Mouse (Mus musculus) MEL (cell line): ENCODE measurements around the gene Nop53. TPM values are rescaled to one million over a fixed set of nuclear protein-coding genes. Genes with fewer than 3 reads are reported as not detected.

Experiments used
- DNase-seq: peaks from one replicate; pipeline ENCODE4 v3.0.0; 2011; ENCODE audit warnings: low read depth, low spot score
- H3K27ac ChIP-seq: 2 replicates; pipeline ENCODE4 v1.5.1; 2012; ENCODE audit warnings: low read depth, mild to moderate bottlenecking, control low read depth, low read length, moderate library complexity; ENCODE audit not compliant: control insufficient read depth
- H3K27me3 ChIP-seq, 2 experiments: fragments of 150-350 bp in 1 of 2; sonication (generic) in 1 of 2; 2 replicates each; pipeline ENCODE4 v1.6.1; 2012; ENCODE audit warnings: low read length in 2 of 2, mild to moderate bottlenecking in 2 of 2, improper control_type of control experiment in 1 of 2, moderate library complexity in 1 of 2; ENCODE audit not compliant: insufficient read depth in 2 of 2, control insufficient read depth in 1 of 2
- H3K36me3 ChIP-seq, 2 experiments: 2 replicates each; pipeline ENCODE4 v1.6.1; 2012 to 2014; ENCODE audit warnings: low read length in 2 of 2, improper control_type of control experiment in 1 of 2, inconsistent platforms in 1 of 2, mild to moderate bottlenecking in 1 of 2; ENCODE audit not compliant: insufficient read depth in 2 of 2, control insufficient read depth in 1 of 2
- H3K4me1 ChIP-seq, 2 experiments: fragments of 150-350 bp in 1 of 2; sonication (generic) in 1 of 2; 2 replicates each; pipeline ENCODE4 v1.6.1; 2012; ENCODE audit warnings: low read length in 2 of 2, improper control_type of control experiment in 1 of 2, mild to moderate bottlenecking in 1 of 2; ENCODE audit not compliant: insufficient read depth in 2 of 2, control insufficient read depth in 1 of 2
- H3K4me3 ChIP-seq, 2 experiments: fragments of 150-350 bp in 1 of 2; sonication (generic) in 1 of 2; 2 replicates each; pipeline ENCODE4 v1.5.1; 2012; ENCODE audit warnings: low read depth in 2 of 2, low read length in 2 of 2, mild to moderate bottlenecking in 2 of 2, moderate library complexity in 2 of 2, control low read depth in 1 of 2, improper control_type of control experiment in 1 of 2; ENCODE audit not compliant: control insufficient read depth in 1 of 2, insufficient read depth in 1 of 2
- H3K79me2 ChIP-seq: 2 replicates; pipeline ENCODE4 v1.6.1; 2012; ENCODE audit warnings: mild to moderate bottlenecking, low read length, moderate library complexity; ENCODE audit not compliant: control insufficient read depth, poor library complexity, insufficient read depth
- H3K9ac ChIP-seq: 2 replicates; pipeline ENCODE4 v1.6.1; 2012; ENCODE audit warnings: low read depth, mild to moderate bottlenecking, control low read depth, low read length, moderate library complexity; ENCODE audit not compliant: control insufficient read depth, poor library complexity, severe bottlenecking
- H3K9me3 ChIP-seq: fragments of 150-350 bp; sonication (generic); replicated peaks from 2 replicates; pipeline ENCODE4 v1.6.1; 2012; ENCODE audit warnings: mild to moderate bottlenecking, low read length, improper control_type of control experiment, moderate library complexity; ENCODE audit not compliant: insufficient read depth
- CHD1 ChIP-seq: IDR thresholded peaks from 2 replicates; pipeline ENCODE4 v1.6.1; 2012; ENCODE audit warnings: low read depth, mild to moderate bottlenecking, inconsistent platforms, low read length, improper control_type of control experiment
- CHD2 ChIP-seq: IDR thresholded peaks from 2 replicates; pipeline ENCODE4 v1.6.1; 2011; ENCODE audit warnings: low read length, improper control_type of control experiment
- CTCF ChIP-seq, 3 experiments: IDR thresholded peaks in 2 of 3; conservative IDR thresholded peaks in 1 of 3; 2 replicates each; pipeline ENCODE4 v1.5.1; 2011 to 2012; ENCODE audit warnings: low read length in 3 of 3, low read depth in 2 of 3, mild to moderate bottlenecking in 2 of 3, improper control_type of control experiment in 1 of 3, inconsistent platforms in 1 of 3, mixed read lengths in 1 of 3, moderate library complexity in 1 of 3; ENCODE audit not compliant: control insufficient read depth in 1 of 3, insufficient read depth in 1 of 3, poor library complexity in 1 of 3, severe bottlenecking in 1 of 3
- E2F4 ChIP-seq: IDR thresholded peaks from 2 replicates; pipeline ENCODE4 v1.6.1; 2011; ENCODE audit warnings: low read depth, low read length, improper control_type of control experiment, borderline replicate concordance
- ELF1 ChIP-seq: IDR thresholded peaks from 2 replicates; pipeline ENCODE4 v1.6.1; 2014; ENCODE audit warnings: low read depth, mild to moderate bottlenecking, inconsistent platforms, low read length, improper control_type of control experiment, moderate library complexity
- ETS1 ChIP-seq: IDR thresholded peaks from 2 replicates; pipeline ENCODE4 v1.6.1; 2012; ENCODE audit warnings: low read depth, mild to moderate bottlenecking, inconsistent platforms, low read length, improper control_type of control experiment, moderate library complexity
- GABPA ChIP-seq: IDR thresholded peaks from 2 replicates; pipeline ENCODE4 v1.6.1; 2012; ENCODE audit warnings: low read depth, mild to moderate bottlenecking, inconsistent platforms, low read length, improper control_type of control experiment, moderate library complexity
- GATA1 ChIP-seq: IDR thresholded peaks from 2 replicates; pipeline ENCODE4 v1.6.1; 2011; ENCODE audit warnings: low read depth, low read length, improper control_type of control experiment
- HCFC1 ChIP-seq: IDR thresholded peaks from 2 replicates; pipeline ENCODE4 v1.6.1; 2012; ENCODE audit warnings: low read depth, mild to moderate bottlenecking, inconsistent platforms, low read length, improper control_type of control experiment, moderate library complexity
- JUND ChIP-seq: IDR thresholded peaks from 2 replicates; pipeline ENCODE4 v1.6.1; 2011; ENCODE audit warnings: low read depth, mild to moderate bottlenecking, improper control_type of control experiment, low read length
- KAT2A ChIP-seq: conservative IDR thresholded peaks from 2 replicates; pipeline ENCODE4 v1.6.1; 2012; ENCODE audit warnings: low read depth, low read length, improper control_type of control experiment, inconsistent platforms
- MAFK ChIP-seq: IDR thresholded peaks from 2 replicates; pipeline ENCODE4 v1.6.1; 2011; ENCODE audit warnings: low read depth, mild to moderate bottlenecking, low read length, improper control_type of control experiment, borderline replicate concordance
- MAX ChIP-seq: IDR thresholded peaks from 2 replicates; pipeline ENCODE4 v1.6.1; 2011; ENCODE audit warnings: low read length, improper control_type of control experiment
- MAZ ChIP-seq: IDR thresholded peaks from 2 replicates; pipeline ENCODE4 v1.6.1; 2012; ENCODE audit warnings: low read depth, mild to moderate bottlenecking, inconsistent platforms, low read length, improper control_type of control experiment
- MEF2A ChIP-seq: IDR thresholded peaks from 2 replicates; pipeline ENCODE4 v1.6.1; 2014; ENCODE audit warnings: low read depth, mild to moderate bottlenecking, inconsistent platforms, low read length, improper control_type of control experiment; ENCODE audit not compliant: poor library complexity, insufficient replicate concordance, severe bottlenecking; ENCODE audit errors: extremely low read depth
- MXI1 ChIP-seq: IDR thresholded peaks from 2 replicates; pipeline ENCODE4 v1.6.1; 2011; ENCODE audit warnings: mild to moderate bottlenecking, low read depth, low read length, improper control_type of control experiment
- MYB ChIP-seq: IDR thresholded peaks from 2 replicates; pipeline ENCODE4 v1.6.1; 2011; ENCODE audit warnings: mild to moderate bottlenecking, low read depth, low read length, improper control_type of control experiment
- MYC ChIP-seq: IDR thresholded peaks from 2 replicates; pipeline ENCODE4 v1.6.1; 2011; ENCODE audit warnings: low read depth, mild to moderate bottlenecking, low read length, improper control_type of control experiment, moderate library complexity
- NELFE ChIP-seq: IDR thresholded peaks from 2 replicates; pipeline ENCODE4 v1.6.1; 2011; ENCODE audit warnings: low read depth, low read length, improper control_type of control experiment
- NRF1 ChIP-seq: IDR thresholded peaks from 2 replicates; pipeline ENCODE4 v1.6.1; 2014; ENCODE audit warnings: low read depth, mild to moderate bottlenecking, inconsistent platforms, low read length, improper control_type of control experiment, moderate library complexity; ENCODE audit not compliant: poor library complexity, insufficient read depth, severe bottlenecking
- POLR2A ChIP-seq, 2 experiments: IDR thresholded peaks; 2 replicates each; pipeline ENCODE4 v1.6.1; 2011 to 2012; ENCODE audit warnings: low read length in 2 of 2, mild to moderate bottlenecking in 2 of 2, control low read depth in 1 of 2, improper control_type of control experiment in 1 of 2, low read depth in 1 of 2, moderate library complexity in 1 of 2; ENCODE audit not compliant: control insufficient read depth in 1 of 2, insufficient read depth in 1 of 2, poor library complexity in 1 of 2
- RAD21 ChIP-seq: IDR thresholded peaks from 2 replicates; pipeline ENCODE4 v1.6.1; 2011; ENCODE audit warnings: mild to moderate bottlenecking, low read depth, low read length, improper control_type of control experiment
- RCOR1 ChIP-seq: IDR thresholded peaks from 2 replicates; pipeline ENCODE4 v1.6.1; 2012; ENCODE audit warnings: low read depth, mild to moderate bottlenecking, inconsistent platforms, low read length, improper control_type of control experiment
- SIN3A ChIP-seq: IDR thresholded peaks from 2 replicates; pipeline ENCODE4 v1.6.1; 2012; ENCODE audit warnings: low read length, improper control_type of control experiment, inconsistent platforms
- SMC3 ChIP-seq: IDR thresholded peaks from 2 replicates; pipeline ENCODE4 v1.6.1; 2011; ENCODE audit warnings: low read depth, low read length, improper control_type of control experiment
- TBP ChIP-seq: IDR thresholded peaks from 2 replicates; pipeline ENCODE4 v1.8.0; 2011; ENCODE audit warnings: low read depth, low read length, improper control_type of control experiment
- UBTF ChIP-seq: IDR thresholded peaks from 2 replicates; pipeline ENCODE4 v1.6.1; 2012; ENCODE audit warnings: low read depth, mild to moderate bottlenecking, inconsistent platforms, low read length, improper control_type of control experiment, moderate library complexity, borderline replicate concordance; ENCODE audit not compliant: insufficient read depth
- USF1 ChIP-seq: IDR thresholded peaks from 2 replicates; pipeline ENCODE4 v1.6.1; 2014; ENCODE audit warnings: low read depth, mild to moderate bottlenecking, inconsistent platforms, low read length, improper control_type of control experiment, moderate library complexity
- USF2 ChIP-seq, 2 experiments: IDR thresholded peaks; 2 replicates each; pipeline ENCODE4 v1.6.1; 2011 to 2012; ENCODE audit warnings: improper control_type of control experiment in 2 of 2, low read length in 2 of 2, borderline replicate concordance in 1 of 2, inconsistent platforms in 1 of 2, low read depth in 1 of 2, mild to moderate bottlenecking in 1 of 2; ENCODE audit not compliant: insufficient read depth in 1 of 2
- ZC3H11A ChIP-seq: IDR thresholded peaks from 2 replicates; pipeline ENCODE4 v1.6.1; 2012; ENCODE audit warnings: low read depth, mild to moderate bottlenecking, inconsistent platforms, low read length, improper control_type of control experiment
- ZKSCAN1 ChIP-seq: IDR thresholded peaks from 2 replicates; pipeline ENCODE4 v1.6.1; 2012; ENCODE audit warnings: low read depth, mild to moderate bottlenecking, inconsistent platforms, low read length, improper control_type of control experiment, moderate library complexity
- ZNF384 ChIP-seq: IDR thresholded peaks from 2 replicates; pipeline ENCODE4 v1.6.1; 2012; ENCODE audit warnings: low read depth, mild to moderate bottlenecking, inconsistent platforms, low read length, improper control_type of control experiment
- polyA plus RNA-seq, 2 experiments: library from polyadenylated mRNA; stranded (reverse) in 1 of 2; unstranded in 1 of 2; fragments of >175 nt in 1 of 2; fragments of >200 nt in 1 of 2; gene quantifications; 2 replicates each; pipeline versions ENCODE4 v1.2.1 to v1.2.4; 2012; ENCODE audit warnings: low replicate concordance in 2 of 2, low read depth in 1 of 2; ENCODE audit not compliant: insufficient read length in 2 of 2, insufficient read depth in 1 of 2, missing spikeins in 1 of 2
- total RNA-seq: library from RNA; depleted of rRNA; stranded (reverse); fragments of 300-350 nt; gene quantifications from 2 replicates; pipeline ENCODE4 v1.2.3, GENCODE M21; 2012

Nop53 gene
- total and polyA plus RNA-seq, 3 experiments = 359 to 482 TPM; not detected in 1

DNA sequence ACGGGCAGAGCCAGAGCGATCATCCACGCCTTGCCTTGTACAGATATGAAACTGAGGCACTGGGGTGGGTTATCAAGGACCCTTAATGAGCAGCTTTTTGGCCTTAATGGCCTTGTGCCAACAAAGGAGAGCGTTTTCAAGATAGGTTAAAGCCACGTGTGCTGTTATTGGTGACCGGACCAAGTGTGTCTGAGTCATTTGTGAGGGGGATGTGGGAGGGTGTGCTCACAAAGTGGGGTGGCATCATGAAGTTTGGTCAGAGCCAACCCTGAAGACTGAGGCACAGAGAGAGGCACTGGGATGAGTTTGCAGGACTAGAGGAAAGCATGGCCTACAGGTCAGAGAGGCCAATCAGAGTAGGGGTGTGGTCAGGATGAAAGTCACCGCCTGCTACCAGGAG lies 8.6 kb upstream of the Nop53 start (continued):
- TF ChIP-seq ELF1 (no peak), RCOR1 (no peak; the same call in 1 of the 2 replicates), NRF1 (no peak), JUND (no peak), MAX (peak; percentile 76; the same call in 1 of the 2 replicates), HCFC1 (no peak), USF2 (IDR thresholded peaks at IDR 0.05; ENCODE audit: borderline replicate concordance in 1 of 2, insufficient read depth in 1 of 2, low read depth in 1 of 2, low read length in 2 of 2) (no peak), POLR2A (IDR thresholded peaks at IDR 0.05; ENCODE audit: control insufficient read depth in 1 of 2, insufficient read depth in 1 of 2, low read depth in 1 of 2, low read length in 2 of 2, poor library complexity in 1 of 2) (no peak), ZNF384 (no peak), UBTF (no peak), SMC3 (no peak), MEF2A (no peak), ETS1 (peak; percentile 61; the same call in 1 of the 2 replicates), E2F4 (no peak), SIN3A (no peak; the same call in 1 of the 2 replicates), CHD1 (no peak), NELFE (peak; percentile 29; the same call in 1 of the 2 replicates), GATA1 (peak; percentile 70), ZC3H11A (no peak), TBP (no peak)
- TF ChIP-seq, all 39 proteins: peak for 13

DNA sequence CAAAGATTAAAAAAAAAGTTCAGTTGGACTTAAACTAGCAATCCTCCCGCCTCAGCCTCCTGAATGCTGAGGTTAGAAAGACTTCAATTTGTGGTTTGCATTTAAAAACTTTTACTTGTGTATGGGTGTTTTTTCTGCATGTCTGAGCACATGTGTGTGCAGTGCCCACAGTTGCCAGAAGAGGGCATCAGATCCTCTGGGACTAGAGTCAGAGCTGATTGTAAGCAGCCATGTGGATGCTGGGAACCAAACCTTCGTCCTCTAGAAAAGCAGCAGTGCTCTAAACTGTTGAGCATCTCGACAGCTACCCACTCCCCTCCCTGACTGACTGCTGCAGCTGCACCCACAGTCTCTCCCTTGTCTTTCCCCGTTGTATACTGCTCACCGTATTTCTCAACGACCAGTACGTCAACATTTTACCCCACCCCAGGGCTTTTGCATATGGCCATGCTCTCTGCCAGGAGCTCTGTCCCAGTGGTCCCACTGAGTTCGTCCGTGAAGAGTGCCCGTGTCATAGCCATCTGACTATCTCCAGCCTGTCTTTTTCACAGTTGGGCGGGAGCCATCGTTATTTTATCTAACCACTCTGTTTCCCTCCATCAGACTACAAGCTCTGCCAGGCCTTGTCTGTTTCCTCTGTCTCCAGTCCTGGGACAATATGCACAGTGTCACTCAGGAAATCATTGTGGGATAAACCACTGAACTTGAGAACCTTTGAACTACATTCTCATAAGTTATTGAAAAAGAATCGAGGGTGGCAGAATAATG lies 7.6 kb upstream of the Nop53 start:
- no peaks in the 10 kb centered on the region for H3K79me2 ChIP-seq
- peak overlapping the region; percentile 82 for H3K27ac ChIP-seq
- peaks cover 0 to 48% of the 10 kb centered on the region in 2 experiments; a peak in 3 of 4 replicates for H3K4me1 ChIP-seq
- no peaks in the 10 kb centered on the region for H3K9me3 ChIP-seq
- no peaks in the 10 kb centered on the region for H3K27me3 ChIP-seq
- peak overlapping the region; percentile 11; the same call in 1 of the 2 replicates for H3K9ac ChIP-seq
- peak; percentile 90 for DNase-seq
- peak overlapping the region in 1 of 2 experiments; percentile 2; a peak in 1 of 4 replicates for H3K4me3 ChIP-seq
- peaks cover 0 to 36% of the 10 kb centered on the region in 2 experiments; a peak in 2 of 4 replicates for H3K36me3 ChIP-seq
- TF ChIP-seq NELFE (no peak; the same call in 1 of the 2 replicates), MAZ (no peak), MAFK (no peak), POLR2A (IDR thresholded peaks at IDR 0.05; ENCODE audit: control insufficient read depth in 1 of 2, insufficient read depth in 1 of 2, low read depth in 1 of 2, low read length in 2 of 2, poor library complexity in 1 of 2) (no peak; a peak in 1 of 4 replicates), RAD21 (peak; percentile 48), CTCF (IDR thresholded peaks at IDR 0.05 in 2 of 3, conservative IDR thresholded peaks at IDR 0.05 in 1 of 3; ENCODE audit: control insufficient read depth in 1 of 3, insufficient read depth in 1 of 3, low read depth in 2 of 3, low read length in 3 of 3, poor library complexity in 1 of 3, severe bottlenecking in 1 of 3) (peak; percentile 75 to 83 (median 75)), MXI1 (peak; percentile 49), KAT2A (no peak), SIN3A (peak; percentile 28), MYC (peak; percentile 94), USF2 (IDR thresholded peaks at IDR 0.05; ENCODE audit: borderline replicate concordance in 1 of 2, insufficient read depth in 1 of 2, low read depth in 1 of 2, low read length in 2 of 2) (no peak), RCOR1 (peak; percentile 6; the same call in 1 of the 2 replicates), CHD2 (no peak), MAX (peak; percentile 77), ZNF384 (0 out of 2 replicates have a peak, but pooled peaks have one; percentile 34), ZKSCAN1 (no peak), ELF1 (no peak), GABPA (no peak), USF1 (no peak), MYB (peak; percentile 76)
